Mouse (Mus musculus): ENCODE data around the gene Gm3138. TPM values are rescaled to one million over a fixed set of nuclear protein-coding genes. Genes with fewer than 3 reads are reported as not detected.

Gm3138 gene
- total RNA-seq (2023) = not detected

DNA sequence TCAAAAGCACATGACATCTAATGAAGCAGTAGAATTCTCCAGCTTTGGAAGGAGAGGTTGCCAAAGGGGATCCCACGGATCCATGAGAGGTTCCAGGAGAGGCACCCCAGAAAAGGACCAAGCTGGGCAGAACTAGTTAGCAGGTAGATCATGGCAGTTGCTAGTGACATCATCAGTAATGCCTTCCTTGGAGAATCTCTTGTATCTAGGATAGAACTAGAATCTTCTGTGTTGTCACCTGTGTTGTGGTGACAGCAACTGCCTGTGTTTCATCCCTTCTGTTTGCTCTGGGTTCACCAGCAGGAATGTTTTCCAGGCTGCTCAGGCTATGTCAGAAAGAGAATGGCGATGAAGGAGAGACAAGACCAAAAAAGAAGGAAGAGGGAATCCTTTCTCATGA, at the start of gene Gm3138:
Gene Gm3138, plus strand, starts transcription at position 301 of the 400 bp plus-strand sequence.

Other genes starting within 250 kb of the Gm3138 start
- not detected for gene Gm5796, start 225.7 kb upstream of the Gm3138 start, total RNA-seq (2023)
- gene Gm3115, start 165.5 kb upstream of the Gm3138 start, total RNA-seq (2023) = not detected
- gene Gm8108, start 139.1 kb upstream of the Gm3138 start, total RNA-seq (2023) = not detected
- gene Gm3127, start 84.6 kb upstream of the Gm3138 start, total RNA-seq (2023) = not detected
- not detected for gene Gm2974, start 67.1 kb upstream of the Gm3138 start, total RNA-seq (2023)
- not detected for gene Gm3149, start 67.7 kb downstream of the Gm3138 start, total RNA-seq (2023)
- not detected for gene 2610042L04Rik, start 85.1 kb downstream of the Gm3138 start, total RNA-seq (2023)
- not detected for gene Gm3159, start 147.9 kb downstream of the Gm3138 start, total RNA-seq (2023)
- gene Gm3164, start 165.8 kb downstream of the Gm3138 start, total RNA-seq (2023) = not detected
- not detected for gene Gm3173, start 181.4 kb downstream of the Gm3138 start, total RNA-seq (2023)
- not detected for gene Gm3182, start 232.1 kb downstream of the Gm3138 start, total RNA-seq (2023)